Mouse (Mus musculus) skeletal muscle tissue, adult 2 months (tissue): ENCODE results near the gene BC052040.
A peak's percentile ranks its signal among the peaks of the same experiment; 100 is the strongest.

Source experiments
- DNase-seq: peaks from one replicate; pipeline ENCODE4 v3.0.0-alpha.2; 2012; ENCODE audit warnings: low read depth, low spot score

BC052040 gene

GRCm38 (mm10) chr2:115581241-115581988 is at the start of gene BC052040:
BC052040 (plus strand) TSS chr2:115581716.
- peak; percentile 74 for DNase-seq

- no peak for DNase-seq
These were observed 43.4 kb upstream of the BC052040 start for GRCm38 (mm10) chr2:115538009-115538690.

GRCm38 (mm10) chr2:115538691-115539283 is 42.7 kb upstream of the BC052040 start:
- no peak for DNase-seq

- DNase-seq, result no peak
These were observed 41.8 kb upstream of the BC052040 start for GRCm38 (mm10) chr2:115539731-115540130.

GRCm38 (mm10) chr2:115542401-115543123 is 39.0 kb upstream of the BC052040 start:
- no peak for DNase-seq

- DNase-seq, result no peak
These were observed 38.3 kb upstream of the BC052040 start for GRCm38 (mm10) chr2:115543212-115543611.

- DNase-seq, result no peak
These were observed 29.6 kb upstream of the BC052040 start for GRCm38 (mm10) chr2:115551901-115552300.

GRCm38 (mm10) chr2:115562155-115562827 is 19.2 kb upstream of the BC052040 start:
- no peak for DNase-seq

GRCm38 (mm10) chr2:115563436-115564093 is 18.0 kb upstream of the BC052040 start:
- no peak for DNase-seq

- DNase-seq, result no peak
These were observed 9.5 kb upstream of the BC052040 start for GRCm38 (mm10) chr2:115571996-115572395.

GRCm38 (mm10) chr2:115574802-115575201 is 6.7 kb upstream of the BC052040 start:
- no peak for DNase-seq

- DNase-seq, result no peak
These were observed 2.2 kb upstream of the BC052040 start for GRCm38 (mm10) chr2:115579171-115579900.

- DNase-seq, result no peak
These were observed 1.5 kb upstream of the BC052040 start for GRCm38 (mm10) chr2:115579976-115580375.

GRCm38 (mm10) chr2:115581989-115582608 is 583 bp downstream of the BC052040 start:
- no peak for DNase-seq

GRCm38 (mm10) chr2:115583776-115584175 is 2.3 kb downstream of the BC052040 start:
- no peak for DNase-seq

- DNase-seq, result no peak
These were observed 9.1 kb downstream of the BC052040 start for GRCm38 (mm10) chr2:115590602-115591001.

- peak; percentile 46 for DNase-seq
These were observed 11.2 kb downstream of the BC052040 start for GRCm38 (mm10) chr2:115592651-115593119.

- DNase-seq, result no peak
These were observed 15.5 kb downstream of the BC052040 start for GRCm38 (mm10) chr2:115597017-115597416.

- DNase-seq, result no peak
These were observed 16.8 kb downstream of the BC052040 start for GRCm38 (mm10) chr2:115598266-115598665.

- DNase-seq, result no peak
These were observed 19.2 kb downstream of the BC052040 start for GRCm38 (mm10) chr2:115600724-115601123.
